Mouse (Mus musculus) embryonic facial prominence, embryonic 15.5 days (tissue): ENCODE data around the gene Ipo9. TPM values are rescaled to one million over a fixed set of nuclear protein-coding genes. Genes with fewer than 3 reads are reported as not detected.
A peak's percentile ranks its signal among the peaks of the same experiment; 100 is the strongest.

Experiments used
- ATAC-seq: fragments of 200-750 bp; cut with Nextera tagmentation; 2 replicates; pipeline ENCODE4 v1.8.0; 2017; ENCODE audit warnings: low read depth, moderate TSS enrichment; ENCODE audit not compliant: insufficient number of reproducible peaks, low FRiP score, low TSS enrichment
- H3K27ac ChIP-seq: fragments of 300-500 bp; sonication (generic); replicated peaks from 2 replicates; pipeline ENCODE4 v1.5.1; 2015; ENCODE audit warnings: mild to moderate bottlenecking, inconsistent platforms
- H3K27me3 ChIP-seq: fragments of 300-500 bp; sonication (generic); 2 replicates; pipeline ENCODE4 v1.6.1; 2015; ENCODE audit warnings: inconsistent platforms
- H3K36me3 ChIP-seq: fragments of 300-500 bp; sonication (generic); 2 replicates; pipeline ENCODE4 v1.6.1; 2015; ENCODE audit warnings: mild to moderate bottlenecking, inconsistent platforms
- H3K4me1 ChIP-seq: fragments of 300-500 bp; sonication (generic); 2 replicates; pipeline ENCODE4 v1.6.1; 2015; ENCODE audit warnings: inconsistent platforms
- H3K4me2 ChIP-seq: fragments of 300-500 bp; sonication (generic); replicated peaks from 2 replicates; pipeline ENCODE4 v1.6.1; 2015; ENCODE audit warnings: mild to moderate bottlenecking, inconsistent platforms
- H3K4me3 ChIP-seq: fragments of 300-500 bp; sonication (generic); replicated peaks from 2 replicates; pipeline ENCODE4 v1.5.1; 2015; ENCODE audit warnings: mild to moderate bottlenecking, inconsistent platforms
- H3K9ac ChIP-seq: fragments of 300-500 bp; sonication (generic); 2 replicates; pipeline ENCODE4 v1.6.1; 2015; ENCODE audit warnings: inconsistent platforms
- H3K9me3 ChIP-seq: fragments of 300-500 bp; sonication (generic); replicated peaks from 2 replicates; pipeline ENCODE4 v1.6.1; 2016; ENCODE audit warnings: inconsistent platforms
- WGBS: fragments of 180-500 bp; shearing (Covaris S2); methylation state at CpG from one replicate; pipeline ENCODE4 v1.1.7; 2015; 5-methylcytosine and 5-hydroxymethylcytosine counted together
- polyA plus RNA-seq: library from polyadenylated mRNA; unstranded; fragments of >200 nt; fragmentation: Nextera tagmentation; extraction: Ambion mirVana; gene quantifications from 2 replicates; pipeline ENCODE4 v1.2.1, GENCODE M21; 2015

Gene Ipo9
- polyA plus RNA-seq, 1 experiment from 2014 or later: 101 TPM

DNA sequence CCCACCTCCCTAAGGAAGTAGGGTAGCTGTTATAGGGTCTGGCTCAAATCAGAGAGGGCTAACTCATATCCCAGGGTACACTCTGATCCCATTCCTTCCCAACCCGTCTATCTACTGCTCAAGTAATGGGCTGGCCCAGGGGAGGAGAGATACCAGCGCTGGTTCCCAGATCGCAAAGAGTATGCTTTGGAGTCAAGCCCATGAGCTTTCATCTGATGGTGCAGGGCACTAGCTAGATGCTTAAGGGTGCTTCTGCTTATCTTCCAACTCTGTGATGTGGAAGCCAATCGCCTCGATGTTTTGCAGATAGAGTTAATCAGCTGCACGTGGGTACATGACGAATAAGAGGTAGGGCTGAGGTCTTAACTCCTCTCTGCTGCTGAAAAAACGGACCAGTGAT lies 62.7 kb downstream of the Ipo9 start:
- 68% methylated on average over 8 of the region's 8 CpGs for WGBS
- Histone ChIP-seq H3K27ac (no peak overlapping the region), H3K4me2 (no peak overlapping the region), H3K27me3 (no peaks in the 10 kb centered on the region), H3K36me3 (no peaks in the 10 kb centered on the region), H3K9ac (no peak overlapping the region), H3K9me3 (no peaks in the 10 kb centered on the region), H3K4me1 (peaks cover 12% of the 10 kb centered on the region; the same call in 1 of the 2 replicates), H3K4me3 (no peak overlapping the region)
- no peak for ATAC-seq

DNA sequence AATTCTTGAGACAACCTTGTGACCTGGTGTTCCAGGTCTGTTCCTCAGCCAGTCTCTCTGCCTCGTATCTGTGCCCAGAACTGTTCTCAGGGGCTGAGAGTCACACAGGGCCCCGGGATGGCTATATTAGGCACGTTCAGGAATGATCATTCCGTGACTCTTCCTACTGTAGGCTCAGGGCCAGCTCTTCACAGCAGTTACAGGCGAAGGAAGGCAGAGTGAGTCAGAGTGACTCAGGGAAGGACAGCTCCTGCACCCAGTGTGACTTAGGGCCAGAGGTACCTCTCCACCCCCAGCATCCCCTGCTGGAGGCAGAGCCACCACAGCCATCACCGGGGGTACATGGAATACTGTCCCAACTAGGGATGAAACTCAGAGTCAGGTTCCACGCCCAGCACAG lies 63.3 kb downstream of the Ipo9 start:
- peaks cover 12% of the 10 kb centered on the region; the same call in 1 of the 2 replicates for H3K4me1 ChIP-seq
- no peaks in the 10 kb centered on the region for H3K27me3 ChIP-seq
- H3K4me3 ChIP-seq: no peak overlapping the region
- H3K9me3 ChIP-seq: no peaks in the 10 kb centered on the region
- H3K9ac ChIP-seq: no peak overlapping the region
- WGBS: 72% methylated on average over 7 of the region's 7 CpGs
- H3K4me2 ChIP-seq: no peak overlapping the region
- no peak for ATAC-seq
- no peaks in the 10 kb centered on the region for H3K36me3 ChIP-seq
- no peak overlapping the region for H3K27ac ChIP-seq

DNA sequence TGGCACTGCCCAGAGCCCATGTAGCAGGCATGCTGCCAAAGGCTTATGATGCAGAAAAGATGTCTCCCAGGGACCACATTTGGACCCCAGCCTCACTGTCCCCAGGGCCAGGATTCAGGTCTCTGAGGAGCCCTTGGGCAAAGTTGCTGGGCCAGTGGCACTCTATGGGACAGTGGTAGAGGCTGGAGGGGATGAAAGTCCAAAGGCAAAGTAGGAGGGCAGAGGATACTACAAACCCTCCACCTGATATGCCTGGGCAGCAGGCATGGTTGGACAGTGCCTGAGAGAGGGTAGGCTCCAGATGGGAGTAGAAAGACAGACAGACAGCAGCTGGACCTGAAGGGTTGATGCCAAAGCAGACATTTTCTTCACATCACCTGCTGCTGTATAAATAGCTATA lies 63.9 kb downstream of the Ipo9 start:
- no peak overlapping the region for H3K9ac ChIP-seq
- no peak for ATAC-seq
- H3K27me3 ChIP-seq: no peaks in the 10 kb centered on the region
- H3K4me3 ChIP-seq: no peak overlapping the region
- no peaks in the 10 kb centered on the region for H3K36me3 ChIP-seq
- H3K4me1 ChIP-seq: peaks cover 12% of the 10 kb centered on the region; the same call in 1 of the 2 replicates
- H3K9me3 ChIP-seq: no peaks in the 10 kb centered on the region
- no peak overlapping the region for H3K4me2 ChIP-seq
- no peak overlapping the region for H3K27ac ChIP-seq

DNA sequence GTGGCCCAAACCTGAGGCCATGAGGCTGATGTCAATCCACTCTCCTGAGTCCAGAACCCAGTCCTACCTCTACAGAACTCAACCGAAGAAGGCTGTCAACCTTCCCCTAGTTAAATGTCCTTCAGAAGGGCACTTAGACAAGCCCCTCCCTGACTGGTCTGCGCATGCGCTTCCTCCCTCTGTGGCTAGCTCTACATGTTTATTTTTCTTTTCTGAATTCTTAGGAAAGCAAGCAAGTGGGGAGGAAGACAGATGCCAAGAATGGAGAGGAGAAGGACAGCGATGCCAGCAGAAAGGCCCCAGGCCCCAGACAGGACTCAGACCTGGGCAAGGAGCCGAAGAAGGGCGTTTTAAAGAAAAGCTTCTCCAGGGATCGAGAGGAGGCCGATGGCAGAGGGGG lies 66.9 kb downstream of the Ipo9 start:
- H3K36me3 ChIP-seq: no peaks in the 10 kb centered on the region
- no peak overlapping the region for H3K27ac ChIP-seq
- no peak overlapping the region for H3K9ac ChIP-seq
- no peak overlapping the region for H3K4me2 ChIP-seq
- WGBS: 81% methylated on average over 8 of the region's 8 CpGs
- 0 out of 2 replicates have a peak, but pooled peaks cover 2% of the 10 kb centered on the region for H3K4me1 ChIP-seq
- no peaks in the 10 kb centered on the region for H3K27me3 ChIP-seq
- H3K4me3 ChIP-seq: no peak overlapping the region
- no peaks in the 10 kb centered on the region for H3K9me3 ChIP-seq
- no peak for ATAC-seq

DNA sequence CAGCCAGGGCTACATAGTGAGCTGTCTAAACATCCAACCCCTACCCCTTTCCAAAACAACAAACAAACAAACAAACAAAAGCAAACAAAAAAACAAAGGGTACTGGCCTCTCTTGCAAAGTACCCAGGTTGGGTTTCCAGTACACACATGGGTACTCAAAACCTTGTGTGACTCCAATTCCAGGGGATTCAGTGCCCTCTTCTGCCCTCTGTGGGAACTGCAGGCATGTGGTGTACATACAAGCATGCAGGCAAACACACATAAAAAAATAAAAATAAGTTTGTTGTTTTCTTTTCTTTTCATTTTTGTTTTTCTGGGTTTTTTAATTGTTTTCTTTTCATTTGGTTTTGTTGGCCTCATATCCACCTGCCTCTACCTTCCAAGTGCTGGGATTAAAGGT lies 68.2 kb downstream of the Ipo9 start:
- ATAC-seq: no peak
- Histone ChIP-seq H3K27ac (no peak overlapping the region), H3K27me3 (no peaks in the 10 kb centered on the region)

DNA sequence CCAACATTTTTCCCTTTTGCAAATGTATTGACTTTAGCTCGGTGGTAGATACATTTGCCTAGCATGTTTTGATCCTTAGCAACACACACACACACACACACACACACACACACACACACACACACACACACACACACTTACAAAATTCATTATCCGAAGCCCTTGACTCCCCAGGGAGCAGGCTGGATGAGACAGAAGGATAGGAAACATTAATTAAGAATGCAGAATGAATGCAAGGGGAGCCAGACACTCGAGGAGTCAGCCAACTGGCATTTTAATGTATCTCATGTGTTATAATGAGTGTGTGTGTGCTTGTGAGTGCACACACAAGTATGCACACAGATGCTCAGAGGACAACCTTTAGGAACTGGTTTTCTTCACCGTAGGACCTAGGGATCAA lies 68.8 kb downstream of the Ipo9 start:
- H3K9me3 ChIP-seq: no peaks in the 10 kb centered on the region
- H3K4me2 ChIP-seq: no peak overlapping the region
- no peak overlapping the region for H3K9ac ChIP-seq
- no peaks in the 10 kb centered on the region for H3K4me1 ChIP-seq
- H3K4me3 ChIP-seq: no peak overlapping the region
- no peak for ATAC-seq
- H3K27me3 ChIP-seq: no peaks in the 10 kb centered on the region
- no peak overlapping the region for H3K27ac ChIP-seq
- WGBS: 76% methylated on average over 4 of the region's 4 CpGs
- no peaks in the 10 kb centered on the region for H3K36me3 ChIP-seq

More for the DNA sequence above, 68.2 kb downstream of the Ipo9 start:
- Histone ChIP-seq H3K4me3 (no peak overlapping the region), H3K9me3 (no peaks in the 10 kb centered on the region), H3K36me3 (no peaks in the 10 kb centered on the region), H3K9ac (no peak overlapping the region), H3K4me1 (no peaks in the 10 kb centered on the region), H3K4me2 (no peak overlapping the region)

DNA sequence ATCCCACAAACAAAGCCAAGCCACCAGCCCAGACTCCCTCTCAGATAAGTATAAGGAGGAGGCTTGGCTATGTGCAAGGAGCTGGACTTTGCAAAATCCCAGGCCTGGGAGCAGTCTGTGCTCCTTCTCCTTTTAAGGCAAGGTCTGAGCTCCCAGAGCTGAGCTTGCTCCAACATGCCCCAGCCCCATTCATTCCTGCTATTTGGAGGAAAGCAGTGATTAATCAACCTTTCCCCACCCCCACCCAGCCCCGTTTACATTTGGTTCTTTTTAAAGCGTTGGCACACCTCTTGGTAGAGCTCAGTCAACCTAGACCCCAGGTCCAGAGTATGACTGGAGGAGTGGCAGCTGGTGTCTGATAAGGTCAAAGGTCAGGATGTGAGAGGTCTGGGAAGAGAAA lies 71.2 kb downstream of the Ipo9 start:
- Histone ChIP-seq H3K27ac (no peak overlapping the region), H3K4me1 (no peaks in the 10 kb centered on the region)
- 22% methylated on average over 2 of the region's 2 CpGs for WGBS

DNA sequence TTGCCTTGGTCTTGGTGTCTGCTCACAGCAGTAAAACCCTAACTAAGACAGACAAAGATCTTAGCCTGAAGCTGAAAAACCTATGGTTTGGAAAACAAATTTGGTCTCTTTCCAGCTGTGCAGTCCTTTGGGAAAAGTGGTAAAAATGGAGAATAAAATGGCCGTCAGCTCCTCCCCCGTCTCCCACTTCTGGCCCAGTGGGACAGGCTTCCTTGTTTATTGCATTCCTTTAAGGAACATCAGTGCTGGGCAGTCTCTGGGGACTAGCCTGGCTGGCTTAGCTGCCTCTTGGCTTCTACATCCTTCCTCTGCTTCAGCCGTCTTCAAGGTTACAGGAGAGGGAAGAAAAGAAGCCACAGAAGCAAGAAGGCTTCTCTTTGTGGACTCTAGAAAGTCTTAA lies 78.3 kb downstream of the Ipo9 start:
- Histone ChIP-seq H3K9ac (no peak overlapping the region), H3K4me2 (no peak overlapping the region), H3K4me1 (0 out of 2 replicates have a peak, but pooled peaks cover 7% of the 10 kb centered on the region), H3K36me3 (no peaks in the 10 kb centered on the region), H3K9me3 (no peaks in the 10 kb centered on the region), H3K27me3 (no peaks in the 10 kb centered on the region), H3K4me3 (no peak overlapping the region), H3K27ac (no peak overlapping the region)
- no peak for ATAC-seq
- WGBS: 58% methylated on average over 3 of the region's 3 CpGs

More for the DNA sequence above, 71.2 kb downstream of the Ipo9 start:
- Histone ChIP-seq H3K27me3 (no peaks in the 10 kb centered on the region), H3K36me3 (no peaks in the 10 kb centered on the region), H3K9ac (no peak overlapping the region), H3K9me3 (no peaks in the 10 kb centered on the region), H3K4me2 (no peak overlapping the region), H3K4me3 (no peak overlapping the region)
- no peak for ATAC-seq

DNA sequence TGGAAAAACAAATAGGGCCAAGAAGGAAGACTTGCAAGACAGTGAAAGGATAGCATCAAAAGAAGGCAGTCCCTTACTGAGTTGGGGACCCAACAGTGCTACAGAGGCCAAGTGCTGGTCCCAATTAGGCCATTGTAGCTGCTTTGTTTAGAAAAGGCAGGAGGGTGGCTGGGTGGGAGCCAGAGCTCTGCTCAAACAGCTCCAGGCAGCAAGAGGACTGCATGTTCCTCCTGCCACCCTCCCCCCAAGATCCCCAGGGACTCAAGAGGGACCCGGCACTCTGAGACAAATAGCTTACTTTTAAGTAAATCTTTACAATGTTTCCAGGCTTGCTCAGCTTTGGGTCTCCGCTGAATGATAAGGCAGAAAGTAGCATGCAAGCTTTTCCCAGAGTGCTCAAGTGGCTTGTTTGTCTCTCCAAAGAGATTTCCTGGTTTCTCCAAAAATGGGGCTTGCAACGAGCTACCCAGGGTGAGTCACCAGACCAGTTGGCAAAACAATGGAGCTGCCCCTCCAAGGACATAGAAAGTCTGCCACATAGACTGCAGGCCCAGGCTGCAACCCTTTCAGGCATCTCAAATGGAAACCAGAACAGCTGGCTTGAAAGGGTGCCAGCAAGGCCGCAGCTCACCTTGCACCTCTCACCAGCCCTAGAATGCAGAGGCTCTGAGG lies 82.7 kb downstream of the Ipo9 start:
- 42% methylated on average over 4 of the region's 4 CpGs for WGBS
- ATAC-seq: no peak; the same call in 1 of the 2 replicates
- 0 out of 2 replicates have a peak, but pooled peaks cover 7% of the 10 kb centered on the region for H3K4me1 ChIP-seq
- H3K4me3 ChIP-seq: no peak overlapping the region
- H3K27me3 ChIP-seq: no peaks in the 10 kb centered on the region
- H3K36me3 ChIP-seq: no peaks in the 10 kb centered on the region
- peak overlapping the region; percentile 19; the same call in 1 of the 2 replicates for H3K27ac ChIP-seq
- H3K9ac ChIP-seq: no peak overlapping the region
- H3K4me2 ChIP-seq: no peak overlapping the region
- H3K9me3 ChIP-seq: no peaks in the 10 kb centered on the region

DNA sequence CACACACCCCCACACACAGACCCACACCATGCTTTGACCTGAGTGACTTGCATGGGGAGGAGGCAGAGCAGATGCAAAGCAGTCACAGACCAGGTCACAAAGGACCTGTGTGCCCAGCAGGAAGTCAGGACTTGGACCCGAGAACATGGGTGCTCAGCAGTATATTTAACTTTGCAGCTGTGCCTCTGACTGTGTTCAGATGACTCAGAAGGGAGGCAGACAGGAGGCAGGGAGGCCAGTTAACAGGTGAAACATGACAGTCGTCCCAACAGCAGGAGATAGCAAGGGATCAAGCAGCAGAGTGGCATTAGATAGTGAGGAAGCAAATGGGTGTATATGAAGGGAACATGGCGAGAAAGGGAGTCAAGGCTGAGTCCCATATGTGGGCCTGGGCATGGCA lies 83.4 kb downstream of the Ipo9 start:
- Histone ChIP-seq H3K27ac (no peak overlapping the region), H3K4me1 (0 out of 2 replicates have a peak, but pooled peaks cover 7% of the 10 kb centered on the region)
- WGBS: 60% methylated on average over 3 of the region's 3 CpGs

DNA sequence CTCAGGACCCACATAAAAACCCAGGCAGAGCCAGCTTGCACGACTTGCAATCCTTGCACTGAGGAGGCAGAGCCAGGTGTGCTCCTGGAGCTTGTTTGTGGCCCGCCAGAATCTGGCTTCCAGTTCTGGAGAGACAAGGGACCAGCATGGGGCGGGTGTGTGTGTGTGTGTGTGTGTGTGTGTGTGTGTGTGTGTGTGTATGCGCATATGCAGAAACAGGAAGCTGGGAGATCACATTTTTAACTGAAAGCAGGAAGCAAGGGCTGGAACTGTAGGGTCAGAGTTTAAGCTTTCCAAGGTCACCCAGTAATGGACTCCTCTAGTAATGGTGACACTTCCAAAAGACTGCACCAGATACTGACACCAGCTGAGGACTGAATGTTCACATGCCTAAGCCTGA lies 86.3 kb downstream of the Ipo9 start:
- H3K4me1 ChIP-seq: 0 out of 2 replicates have a peak, but pooled peaks cover 7% of the 10 kb centered on the region
- WGBS: 53% methylated on average over 4 of the region's 4 CpGs

More for the DNA sequence above, 83.4 kb downstream of the Ipo9 start:
- no peaks in the 10 kb centered on the region for H3K9me3 ChIP-seq
- H3K4me2 ChIP-seq: no peak overlapping the region
- no peak for ATAC-seq
- H3K4me3 ChIP-seq: no peak overlapping the region
- no peak overlapping the region for H3K9ac ChIP-seq
- H3K27me3 ChIP-seq: no peaks in the 10 kb centered on the region
- no peaks in the 10 kb centered on the region for H3K36me3 ChIP-seq

DNA sequence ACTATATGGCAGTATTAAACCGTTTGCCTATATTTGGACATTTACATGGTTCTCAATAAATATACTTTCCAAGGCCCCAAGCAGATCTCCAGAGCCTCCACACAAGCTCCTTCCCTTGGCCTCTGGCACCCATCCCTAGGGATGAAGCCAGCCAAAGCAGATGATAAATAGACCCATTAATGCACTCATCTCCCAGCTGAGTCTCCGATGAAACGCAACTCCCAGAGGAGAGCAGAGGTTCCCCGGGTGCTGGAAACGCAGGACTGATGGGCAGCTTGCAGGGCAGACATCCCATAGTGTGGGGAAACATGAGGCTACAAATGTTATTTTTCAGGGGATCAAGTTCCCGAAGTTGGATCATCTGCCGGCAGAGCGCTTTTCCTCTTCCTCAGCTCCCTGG lies 88.4 kb downstream of the Ipo9 start:
- 69% methylated on average over 8 of the region's 8 CpGs for WGBS
- ATAC-seq: no peak
- H3K27ac ChIP-seq: no peak overlapping the region

More for the DNA sequence above, 86.3 kb downstream of the Ipo9 start:
- no peak overlapping the region for H3K4me3 ChIP-seq
- no peak overlapping the region for H3K27ac ChIP-seq
- H3K9ac ChIP-seq: no peak overlapping the region
- H3K27me3 ChIP-seq: no peaks in the 10 kb centered on the region
- no peak for ATAC-seq
- H3K9me3 ChIP-seq: no peaks in the 10 kb centered on the region
- no peaks in the 10 kb centered on the region for H3K36me3 ChIP-seq
- H3K4me2 ChIP-seq: no peak overlapping the region

More for the DNA sequence above, 88.4 kb downstream of the Ipo9 start:
- no peaks in the 10 kb centered on the region for H3K4me1 ChIP-seq
- no peaks in the 10 kb centered on the region for H3K36me3 ChIP-seq
- no peaks in the 10 kb centered on the region for H3K27me3 ChIP-seq
- H3K4me2 ChIP-seq: no peak overlapping the region
- H3K9me3 ChIP-seq: no peaks in the 10 kb centered on the region
- no peak overlapping the region for H3K4me3 ChIP-seq
- no peak overlapping the region for H3K9ac ChIP-seq
